Mouse (Mus musculus): ENCODE data around the gene Rsu1.

Rsu1 gene

GRCm38 (mm10) chr2:13060426-13061170 lies 210.6 kb downstream of the Rsu1 start:
- DNase-seq (ENCODE audit: low spot score in 2 of 2) = no peak

GRCm38 (mm10) chr2:13048649-13049048 lies 222.6 kb downstream of the Rsu1 start:
- DNase-seq (ENCODE audit: low spot score in 2 of 2) = no peak

- DNase-seq (ENCODE audit: low spot score in 2 of 2) = no peak
These were observed 226.7 kb downstream of the Rsu1 start for GRCm38 (mm10) chr2:13044555-13044954.

- no peak for DNase-seq (ENCODE audit: low spot score in 2 of 2)
These were observed 231.4 kb downstream of the Rsu1 start for GRCm38 (mm10) chr2:13039785-13040184.

- no peak for DNase-seq (ENCODE audit: low spot score in 2 of 2)
These were observed 232.4 kb downstream of the Rsu1 start for GRCm38 (mm10) chr2:13038772-13039171.
